Mouse (Mus musculus) intestine, embryonic 16.5 days (tissue): ENCODE measurements at regions not wholly inside any gene's neighbourhood (a gene's known extent, or its start where the extent isn't known, plus 50 kb on each side); places are given as distances from the start of the nearest gene placed in this dataset.

Experiments
- ATAC-seq: fragments of 200-750 bp; cut with Nextera tagmentation; 2 replicates; pipeline ENCODE4 v1.8.0; 2017; ENCODE audit warnings: moderate TSS enrichment, moderate library complexity
- H3K27ac ChIP-seq: fragments of 300-500 bp; sonication (generic); 2 replicates; pipeline ENCODE4 v1.5.1; 2014; ENCODE audit warnings: mild to moderate bottlenecking, low read length
- H3K27me3 ChIP-seq: fragments of 300-500 bp; sonication (generic); replicated peaks from 2 replicates; pipeline ENCODE4 v1.6.1; 2014; ENCODE audit warnings: low read length, control low read depth, mixed read lengths; ENCODE audit not compliant: control insufficient read depth, insufficient read depth
- H3K36me3 ChIP-seq: fragments of 300-500 bp; sonication (generic); 2 replicates; pipeline ENCODE4 v1.6.1; 2014; ENCODE audit warnings: low read length, control low read depth; ENCODE audit not compliant: control insufficient read depth, insufficient read depth
- H3K4me1 ChIP-seq: fragments of 300-500 bp; sonication (generic); 2 replicates; pipeline ENCODE4 v1.6.1; 2014; ENCODE audit warnings: low read length, control low read depth, mixed read lengths; ENCODE audit not compliant: control insufficient read depth, insufficient read depth
- H3K4me2 ChIP-seq: fragments of 300-500 bp; sonication (generic); 2 replicates; pipeline ENCODE4 v1.6.1; 2014; ENCODE audit warnings: low read depth, low read length, control low read depth
- H3K4me3 ChIP-seq: fragments of 300-500 bp; sonication (generic); 2 replicates; pipeline ENCODE4 v1.5.1; 2014; ENCODE audit warnings: mild to moderate bottlenecking, low read length
- H3K9ac ChIP-seq: fragments of 300-500 bp; sonication (generic); 2 replicates; pipeline ENCODE4 v1.6.1; 2014; ENCODE audit warnings: low read depth, low read length
- H3K9me3 ChIP-seq: fragments of 300-500 bp; sonication (generic); 2 replicates; pipeline ENCODE4 v1.6.1; 2016; ENCODE audit warnings: low read length, control low read depth; ENCODE audit not compliant: control insufficient read depth
- WGBS: fragments of 180-500 bp; shearing (Covaris S2); extraction: QIAGEN DNeasy Blood & Tissue Kit; methylation state at CpG from one replicate; pipeline ENCODE4 v1.1.7; 2014; 5-methylcytosine and 5-hydroxymethylcytosine counted together

- H3K9ac ChIP-seq, result no peak overlapping the region
- H3K4me2 ChIP-seq, result no peak overlapping the region
- no peak overlapping the region for H3K27ac ChIP-seq
- H3K36me3 ChIP-seq, result no peaks in the 10 kb centered on the region
- H3K27me3 ChIP-seq, result no peaks in the 10 kb centered on the region
- no peak overlapping the region for H3K4me3 ChIP-seq
- 78% methylated on average over 2 of the region's 2 CpGs for WGBS
- no peaks in the 10 kb centered on the region for H3K4me1 ChIP-seq
- no peak for ATAC-seq
- no peaks in the 10 kb centered on the region for H3K9me3 ChIP-seq
Observed at GRCm38 (mm10) chr7:83037714-83038113, 170.6 kb downstream of the Mex3b start.

GRCm38 (mm10) chr7:83043746-83044145, 176.6 kb downstream of the Mex3b start:
- 78% methylated on average over 3 of the region's 3 CpGs for WGBS
- Histone ChIP-seq H3K36me3 (no peaks in the 10 kb centered on the region), H3K4me1 (no peaks in the 10 kb centered on the region), H3K4me2 (no peak overlapping the region), H3K9ac (no peak overlapping the region), H3K27me3 (no peaks in the 10 kb centered on the region), H3K9me3 (no peaks in the 10 kb centered on the region), H3K27ac (no peak overlapping the region), H3K4me3 (no peak overlapping the region)
- ATAC-seq, result no peak

GRCm38 (mm10) chr7:83045266-83045665, 178.1 kb downstream of the Mex3b start:
- Histone ChIP-seq H3K4me1 (no peaks in the 10 kb centered on the region), H3K27ac (no peak overlapping the region), H3K27me3 (no peaks in the 10 kb centered on the region), H3K9me3 (no peaks in the 10 kb centered on the region), H3K36me3 (no peaks in the 10 kb centered on the region), H3K4me2 (no peak overlapping the region), H3K4me3 (no peak overlapping the region), H3K9ac (no peak overlapping the region)
- 87% methylated on average over 3 of the region's 3 CpGs for WGBS
- ATAC-seq, result no peak

GRCm38 (mm10) chr7:83050011-83050410, 182.9 kb downstream of the Mex3b start:
- H3K9me3 ChIP-seq, result no peaks in the 10 kb centered on the region
- no peaks in the 10 kb centered on the region for H3K36me3 ChIP-seq
- H3K27me3 ChIP-seq, result no peaks in the 10 kb centered on the region
- ATAC-seq, result no peak
- no peak overlapping the region for H3K9ac ChIP-seq
- H3K4me3 ChIP-seq, result no peak overlapping the region
- no peak overlapping the region for H3K4me2 ChIP-seq
- 69% methylated on average over 3 of the region's 3 CpGs for whole genome bisulfite sequencing
- H3K4me1 ChIP-seq, result no peaks in the 10 kb centered on the region
- no peak overlapping the region for H3K27ac ChIP-seq

GRCm38 (mm10) chr7:83050833-83051497, 183.8 kb downstream of the Mex3b start:
- H3K27ac ChIP-seq, result no peak overlapping the region
- H3K4me1 ChIP-seq, result no peaks in the 10 kb centered on the region
- H3K9ac ChIP-seq, result no peak overlapping the region
- WGBS, result 88% methylated on average over 6 of the region's 6 CpGs
- no peaks in the 10 kb centered on the region for H3K27me3 ChIP-seq
- no peak overlapping the region for H3K4me2 ChIP-seq
- ATAC-seq, result no peak
- H3K36me3 ChIP-seq, result no peaks in the 10 kb centered on the region
- no peak overlapping the region for H3K4me3 ChIP-seq
- no peaks in the 10 kb centered on the region for H3K9me3 ChIP-seq

- Histone ChIP-seq H3K4me2 (no peak overlapping the region), H3K9ac (no peak overlapping the region), H3K4me1 (no peaks in the 10 kb centered on the region), H3K27me3 (no peaks in the 10 kb centered on the region), H3K9me3 (no peaks in the 10 kb centered on the region), H3K4me3 (no peak overlapping the region), H3K36me3 (no peaks in the 10 kb centered on the region), H3K27ac (no peak overlapping the region)
- 77% methylated on average over 13 of the region's 13 CpGs for WGBS
- no peak for ATAC-seq
Observed at GRCm38 (mm10) chr7:83056101-83056935, 189.2 kb downstream of the Mex3b start.

- Histone ChIP-seq H3K4me1 (no peaks in the 10 kb centered on the region), H3K36me3 (no peaks in the 10 kb centered on the region), H3K27ac (no peak overlapping the region), H3K4me3 (no peak overlapping the region), H3K9ac (no peak overlapping the region), H3K9me3 (no peaks in the 10 kb centered on the region), H3K4me2 (no peak overlapping the region), H3K27me3 (no peaks in the 10 kb centered on the region)
- WGBS, result 68% methylated on average over 3 of the region's 3 CpGs
- ATAC-seq, result no peak
Observed at GRCm38 (mm10) chr7:83060318-83060717, 193.2 kb downstream of the Mex3b start.

- Histone ChIP-seq H3K27me3 (no peaks in the 10 kb centered on the region), H3K9ac (no peak overlapping the region), H3K4me1 (no peaks in the 10 kb centered on the region), H3K9me3 (no peaks in the 10 kb centered on the region), H3K27ac (no peak overlapping the region), H3K4me2 (no peak overlapping the region), H3K4me3 (no peak overlapping the region), H3K36me3 (no peaks in the 10 kb centered on the region)
- no peak for ATAC-seq
- WGBS, result 67% methylated on average over 5 of the region's 5 CpGs
Observed at GRCm38 (mm10) chr7:83060733-83061132, 193.6 kb downstream of the Mex3b start.

GRCm38 (mm10) chr7:83061197-83061893, 194.2 kb downstream of the Mex3b start:
- ATAC-seq, result no peak
- WGBS, result 74% methylated on average over 7 of the region's 7 CpGs

More at GRCm38 (mm10) chr7:83061197-83061893, 194.2 kb downstream of the Mex3b start:
- Histone ChIP-seq H3K27me3 (no peaks in the 10 kb centered on the region), H3K4me1 (no peaks in the 10 kb centered on the region), H3K36me3 (no peaks in the 10 kb centered on the region), H3K9ac (no peak overlapping the region), H3K27ac (no peak overlapping the region), H3K4me3 (no peak overlapping the region), H3K4me2 (no peak overlapping the region), H3K9me3 (no peaks in the 10 kb centered on the region)
